In the genomic region with DNA sequence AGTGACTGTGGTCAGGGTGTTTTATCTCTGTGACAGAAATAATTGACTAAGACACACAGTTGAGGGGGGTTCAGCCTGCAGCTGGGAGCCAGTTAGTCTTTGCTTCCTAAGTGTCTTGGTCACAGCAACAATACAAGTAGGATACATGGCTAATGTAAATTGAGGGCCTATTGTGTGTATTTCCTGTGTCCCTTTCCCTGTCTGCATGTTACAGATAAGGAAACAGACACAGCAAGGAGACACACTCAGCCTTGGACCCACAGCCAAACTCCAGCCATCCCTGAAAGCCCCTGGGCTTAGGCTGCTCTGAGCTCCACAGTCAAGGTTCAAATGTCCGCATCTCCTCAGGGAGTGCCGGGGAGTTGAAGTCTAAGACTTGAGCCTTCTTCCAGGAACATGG, we compare ENCODE assay signal across 19 mouse cellular contexts. TPM values are rescaled to one million over a fixed set of nuclear protein-coding genes. Genes with fewer than 3 reads are reported as not detected.
"Had no signal": no experiment of that assay in that cellular context is flagged by ENCODE, and none has a peak within 500 bp of the region (broad histone marks: within the 10 kb centered on the region; RNA-seq: fewer than 3 reads in every experiment).

No protein-coding gene starts in this region.

- H3K9ac ChIP-seq: kidney, embryonic 15.5 days; limb, embryonic 15.5 days; midbrain, embryonic 15.5 days; neural tube, embryonic 12.5 days had no signal

- H3K4me2 ChIP-seq: kidney, embryonic 15.5 days; limb, embryonic 15.5 days; midbrain, embryonic 11.5 days; midbrain, embryonic 15.5 days; neural tube, embryonic 12.5 days had no signal

- ATAC-seq: intestine, embryonic 16.5 days; midbrain, embryonic 15.5 days had no signal

- H3K4me3 ChIP-seq: kidney, embryonic 15.5 days; limb, embryonic 15.5 days; midbrain, embryonic 15.5 days; neural tube, embryonic 12.5 days had no signal

- H3K27ac ChIP-seq: kidney, embryonic 15.5 days; limb, embryonic 15.5 days; midbrain, embryonic 15.5 days; neural tube, embryonic 12.5 days; stomach, postnatal 0 days had no signal

- H3K9me3 ChIP-seq: kidney, embryonic 15.5 days; limb, embryonic 15.5 days; midbrain, embryonic 15.5 days; neural tube, embryonic 12.5 days had no signal

- DNase-seq: kidney, adult 2 months; kidney, postnatal 25 days; layer of hippocampus, adult 9-11 months; layer of hippocampus, postnatal 36 days; lung, postnatal 14 days; thymus, adult 2 months; thymus, postnatal 36 days had no signal

- H3K36me3 ChIP-seq: kidney, embryonic 15.5 days; limb, embryonic 15.5 days; midbrain, embryonic 15.5 days; neural tube, embryonic 12.5 days had no signal

RNA-seq across cellular contexts. Expression of a gene that starts 4.0 kb away (rescaled TPM):
- total RNA-seq: layer of hippocampus, postnatal 36 days; megakaryocyte progenitor cell, adult 5-6 weeks; monocyte, adult 5-6 weeks had no signal

RNA-seq across cellular contexts. Expression of a gene that starts 11.8 kb away (rescaled TPM):
- total RNA-seq: layer of hippocampus, postnatal 36 days; megakaryocyte progenitor cell, adult 5-6 weeks; monocyte, adult 5-6 weeks; neutrophil, adult 5-6 weeks had no signal
- polyA plus RNA-seq: intestine, embryonic 16.5 days; limb, embryonic 11.5 days; liver, embryonic 16.5 days; midbrain, embryonic 11.5 days; midbrain, embryonic 15.5 days; neural tube, embryonic 12.5 days had no signal
